Mouse (Mus musculus) effector memory CD4-positive, alpha-beta T cell, adult 5 months (primary cell): ENCODE data around the gene Mkln1. TPM values are rescaled to one million over a fixed set of nuclear protein-coding genes. Genes with fewer than 3 reads are reported as not detected.

ENCODE experiments used
- polyA plus RNA-seq: library from polyadenylated mRNA; unstranded; fragments of 100-300 nt; shearing (Covaris generic); gene quantifications from one replicate; pipeline ENCODE4 v1.2.1, GENCODE M21; 2017

The Mkln1 gene
- 228 TPM for polyA plus RNA-seq

DNA sequence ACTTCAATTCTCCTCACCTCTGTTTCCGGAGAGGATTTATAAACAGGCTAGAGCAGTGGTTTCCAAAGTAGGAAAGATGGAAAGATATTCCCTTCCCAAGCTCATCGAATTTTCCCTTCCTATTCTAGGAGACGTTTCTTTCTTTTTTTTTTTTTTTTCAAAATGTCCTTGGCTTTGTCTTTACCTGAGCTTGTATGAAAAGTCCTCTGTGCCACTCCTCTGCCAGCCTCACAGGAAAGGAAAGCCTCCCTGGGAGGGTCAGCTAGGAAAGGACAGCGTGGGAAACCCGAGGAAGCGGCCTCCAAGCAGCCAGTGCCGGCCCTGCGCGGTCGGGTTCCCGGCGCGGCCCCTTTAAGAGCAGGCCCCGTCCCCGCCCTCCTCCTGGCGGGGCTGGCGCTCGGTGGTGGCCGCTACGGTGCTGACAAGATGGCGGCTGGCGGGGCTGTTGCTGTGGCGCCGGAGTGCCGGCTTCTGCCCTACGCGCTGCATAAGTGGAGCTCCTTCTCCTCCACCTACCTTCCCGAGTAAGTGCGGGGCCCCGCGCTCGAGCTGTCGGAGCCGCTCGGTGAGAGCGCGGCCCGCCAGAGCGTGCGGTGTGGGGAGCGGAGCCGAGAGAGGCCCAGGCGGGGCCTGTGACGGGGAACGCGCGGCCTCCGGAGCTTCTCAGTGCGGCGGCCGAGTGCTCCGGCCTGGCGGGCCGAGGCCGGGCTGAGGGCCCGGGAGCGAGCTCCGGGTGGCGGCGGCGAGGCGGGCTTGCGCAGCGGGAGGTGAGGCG is at the start of gene Mkln1:
Gene Mkln1 (plus strand): TSS at position 305 of the 775 bp plus-strand sequence.

DNA sequence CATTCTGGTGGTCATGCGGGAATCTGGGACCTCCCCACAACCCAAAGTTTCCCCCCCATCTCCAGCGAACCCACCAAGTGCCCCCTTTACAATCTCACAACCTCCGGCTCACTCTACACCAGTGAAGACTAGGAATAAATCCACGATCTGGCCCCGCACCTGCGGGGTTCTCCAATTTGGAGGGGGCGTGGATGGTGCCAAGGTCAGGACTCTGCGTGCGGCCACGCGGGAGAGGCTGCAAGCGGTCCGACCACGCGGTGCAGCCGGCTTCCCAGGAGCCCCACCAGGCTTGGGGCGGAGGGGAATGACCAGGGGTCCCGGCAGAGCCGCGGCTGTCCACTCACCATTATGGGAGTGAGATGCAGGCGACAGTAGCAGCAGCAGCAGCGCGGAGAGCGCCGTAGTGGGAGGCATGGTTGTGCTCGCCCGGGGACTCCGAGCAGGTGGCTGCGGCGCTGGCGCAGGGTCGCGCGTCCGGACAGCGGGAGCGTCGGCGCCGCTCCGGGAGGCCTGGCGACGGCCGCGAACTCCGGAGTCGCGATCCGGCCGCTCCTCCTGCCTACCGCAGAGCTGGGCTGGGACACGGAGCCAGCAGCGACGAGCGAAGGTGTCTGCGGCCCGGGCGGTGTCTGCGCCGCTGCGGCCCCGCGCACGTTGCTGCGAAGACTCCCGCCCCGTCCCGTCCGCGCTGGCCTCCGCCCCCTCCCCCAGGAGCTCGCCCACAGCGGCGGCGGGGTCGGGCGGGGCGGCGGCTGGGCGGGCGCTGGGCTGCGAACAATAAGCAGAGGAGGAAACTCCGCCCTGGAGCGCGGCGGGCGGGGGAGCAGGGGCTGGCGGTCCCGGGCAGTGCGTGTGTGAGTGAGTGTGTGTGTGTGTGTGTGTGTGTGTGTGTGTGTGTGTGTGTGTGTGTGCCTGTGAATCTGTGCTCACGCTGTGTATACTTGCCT is 165.0 kb downstream of the Mkln1 start, which contains the start of gene Podxl:
Gene Podxl (minus strand): TSS at position 747 of the 947 bp plus-strand sequence.

Other genes starting within 250 kb of the Mkln1 start
- not detected for gene Podxl, start 165.2 kb downstream of the Mkln1 start, polyA plus RNA-seq